Mouse (Mus musculus) C2C12 (cell line): Measurements from ENCODE around the gene Lrrc2.

Experiments used
- CEBPB ChIP-seq: IDR thresholded peaks from one replicate; pipeline ENCODE4 v1.6.1; 2011; ENCODE audit warnings: low read depth, mild to moderate bottlenecking, control low read depth, moderate library complexity
- CTCF ChIP-seq: IDR thresholded peaks from one replicate; pipeline ENCODE4 v1.5.1; 2011; ENCODE audit not compliant: control insufficient read depth, insufficient read depth, insufficient read length
- FOSL1 ChIP-seq: IDR thresholded peaks from one replicate; pipeline ENCODE4 v1.8.0; 2011; ENCODE audit warnings: mild to moderate bottlenecking, low read length; ENCODE audit not compliant: poor library complexity, insufficient read depth, severe bottlenecking
- MAX ChIP-seq: IDR thresholded peaks from one replicate; pipeline ENCODE4 v1.6.1; 2011; ENCODE audit warnings: mild to moderate bottlenecking, control low read depth
- MYOD1 ChIP-seq: IDR thresholded peaks from one replicate; pipeline ENCODE4 v1.6.1; 2011; ENCODE audit warnings: low read depth; ENCODE audit not compliant: control insufficient read depth, insufficient read length
- USF1 ChIP-seq: IDR thresholded peaks from one replicate; pipeline ENCODE4 v1.6.1; 2011; ENCODE audit warnings: low read depth, mild to moderate bottlenecking, control low read depth, moderate library complexity

GRCm38 (mm10) chr9:110953550-110954461 is 2.5 kb downstream of the Lrrc2 start:
- TF ChIP-seq USF1 (no peak), MAX (no peak), CTCF (no peak), CEBPB (no peak), MYOD1 (no peak), FOSL1 (no peak)
